Mouse (Mus musculus): ENCODE measurements around the gene Pde9a. TPM values are rescaled to one million over a fixed set of nuclear protein-coding genes. Genes with fewer than 3 reads are reported as not detected.
A peak's percentile ranks its signal among the peaks of the same experiment; 100 is the strongest.

Gene Pde9a
- polyA plus RNA-seq, 1 experiment from 2014 or later: 21.9 TPM

DNA sequence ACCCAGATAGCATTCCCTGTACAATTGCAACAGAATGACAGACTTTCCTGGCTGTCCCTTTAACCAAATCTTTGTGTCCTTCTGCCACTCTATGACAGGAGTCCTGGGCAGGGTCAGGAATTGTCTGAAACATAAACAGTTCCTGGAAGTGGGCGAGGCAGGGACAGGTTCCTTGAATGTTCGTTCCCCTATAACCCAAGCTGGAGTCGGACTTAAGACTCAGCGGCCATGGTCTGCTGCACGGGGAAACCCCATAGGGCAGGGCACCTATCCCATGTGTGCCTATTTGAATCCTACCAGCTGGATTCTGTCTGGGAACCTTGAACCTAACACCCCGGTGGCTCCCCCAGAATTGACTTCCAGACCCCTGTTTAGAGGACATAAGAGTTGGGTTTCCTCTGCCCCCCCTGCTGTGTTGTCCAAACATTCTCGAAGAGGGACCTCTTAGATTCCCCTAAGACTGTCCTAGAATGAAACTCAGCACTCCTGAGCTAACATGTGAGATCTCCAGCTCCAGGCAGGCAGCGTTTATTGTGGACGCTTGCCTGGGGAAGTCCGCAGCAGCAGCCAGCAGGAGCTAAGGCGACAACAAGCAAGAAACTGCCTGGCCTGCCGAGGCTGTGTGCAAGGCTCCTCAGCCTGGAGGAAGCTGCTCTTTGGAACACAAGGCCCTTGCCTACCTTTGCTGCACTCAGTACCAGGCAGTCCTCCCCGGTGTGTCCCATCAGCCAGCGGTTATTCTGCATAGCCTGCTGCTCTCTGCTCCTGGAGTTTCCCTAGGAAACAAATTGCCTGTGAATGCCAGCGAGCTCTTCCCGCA lies 48.2 kb downstream of the Pde9a start:
- peaks cover 6% of the 10 kb centered on the region; the same call in 1 of the 2 replicates for H3K9me3 ChIP-seq
- no peaks in the 10 kb centered on the region for H3K27me3 ChIP-seq
- peaks cover 14% of the 10 kb centered on the region for H3K36me3 ChIP-seq
- no peak for ATAC-seq (ENCODE audit: insufficient number of reproducible peaks, insufficient read depth, low FRiP score, low TSS enrichment, low read depth)
- peaks cover 22% of the 10 kb centered on the region for H3K4me1 ChIP-seq
- 16% methylated on average over 16 of the region's 16 CpGs for WGBS
- no peak overlapping the region for H3K9ac ChIP-seq
- H3K4me2 ChIP-seq: peak overlapping the region; percentile 28
- H3K27ac ChIP-seq: peak overlapping the region; percentile 4; the same call in 1 of the 2 replicates
- H3K4me3 ChIP-seq: no peak overlapping the region

DNA sequence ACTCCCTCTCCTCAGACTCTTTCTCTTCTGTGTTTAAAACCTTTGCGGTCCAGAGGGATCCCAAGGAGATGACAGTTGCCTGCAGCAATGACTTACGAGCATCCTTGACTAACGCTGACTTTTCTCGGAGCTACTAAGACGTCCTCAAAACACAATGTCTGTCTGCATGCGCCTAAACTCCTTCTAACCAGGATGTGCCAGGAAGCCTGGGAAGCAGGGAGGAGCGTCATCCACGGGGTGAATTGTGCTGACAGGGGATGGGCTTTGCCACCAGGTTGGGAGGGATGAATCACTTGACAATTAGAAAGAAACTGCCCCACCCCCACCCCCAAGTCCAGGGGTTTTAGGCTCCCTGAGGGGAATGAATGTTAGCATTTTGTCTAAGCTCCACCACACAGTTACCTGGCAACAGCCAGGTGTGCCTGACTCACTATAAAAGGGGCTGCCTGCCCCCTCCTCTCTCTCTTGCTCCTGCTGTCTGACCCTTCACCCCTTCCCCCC lies 48.9 kb downstream of the Pde9a start:
- Histone ChIP-seq H3K4me1 (peaks cover 22% of the 10 kb centered on the region), H3K9ac (no peak overlapping the region), H3K4me3 (no peak overlapping the region), H3K27ac (0 out of 2 replicates have a peak overlapping the region, but pooled peaks have one; percentile 4), H3K9me3 (no peaks in the 10 kb centered on the region), H3K36me3 (peaks cover 7% of the 10 kb centered on the region), H3K27me3 (no peaks in the 10 kb centered on the region), H3K4me2 (peak overlapping the region; percentile 28)
- WGBS: 6% methylated on average over 8 of the region's 8 CpGs
- ATAC-seq (ENCODE audit: insufficient number of reproducible peaks, insufficient read depth, low FRiP score, low TSS enrichment, low read depth): no peak

DNA sequence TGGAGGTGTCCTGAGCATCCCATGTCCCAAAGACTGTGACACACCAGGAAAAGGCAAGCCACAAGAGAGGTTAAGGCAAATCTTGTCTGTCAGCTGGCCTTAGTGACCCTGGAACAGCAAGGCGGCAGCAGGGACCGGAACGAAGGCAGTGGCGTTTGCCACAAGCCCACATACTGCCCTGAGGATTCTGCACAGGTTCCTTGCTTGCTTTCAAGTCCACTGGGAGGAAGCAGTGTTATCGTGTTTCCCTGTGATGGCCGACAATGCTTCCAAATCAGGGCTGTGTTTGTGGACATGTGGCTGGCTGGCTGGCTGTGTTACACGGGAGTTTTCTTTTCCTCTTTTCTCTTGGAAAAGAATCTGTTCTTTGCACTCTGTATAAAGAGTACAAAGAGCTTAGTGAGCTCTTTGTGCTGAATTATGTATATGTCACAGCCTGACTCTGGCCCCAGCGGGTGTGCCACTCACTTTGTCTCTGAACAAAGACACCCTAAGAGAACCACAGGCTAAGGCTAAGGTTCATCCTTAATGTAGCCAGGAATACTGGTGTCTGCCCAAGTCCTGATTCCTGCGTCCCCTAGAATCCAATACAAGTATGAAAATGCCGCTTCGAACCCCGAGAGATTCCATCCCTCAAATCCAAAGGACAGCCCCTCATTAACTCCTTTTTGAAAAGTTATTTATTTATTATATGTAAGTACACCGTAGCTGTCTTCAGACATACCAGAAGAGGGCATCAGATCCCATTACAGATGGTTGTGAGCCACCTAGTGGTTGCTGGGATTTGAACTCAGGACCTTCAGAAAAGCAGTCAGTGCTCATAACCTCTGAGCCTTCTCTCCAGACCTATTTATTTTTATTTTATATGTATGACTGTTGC lies 50.2 kb downstream of the Pde9a start:
- 45% methylated on average over 13 of the region's 13 CpGs for WGBS
- Histone ChIP-seq H3K36me3 (no peaks in the 10 kb centered on the region; the same call in 1 of the 2 replicates), H3K27ac (no peak overlapping the region), H3K4me2 (no peak overlapping the region), H3K4me1 (peaks cover 22% of the 10 kb centered on the region), H3K9me3 (no peaks in the 10 kb centered on the region), H3K4me3 (no peak overlapping the region), H3K27me3 (no peaks in the 10 kb centered on the region), H3K9ac (no peak overlapping the region)
- no peak for ATAC-seq (ENCODE audit: insufficient number of reproducible peaks, insufficient read depth, low FRiP score, low TSS enrichment, low read depth)

DNA sequence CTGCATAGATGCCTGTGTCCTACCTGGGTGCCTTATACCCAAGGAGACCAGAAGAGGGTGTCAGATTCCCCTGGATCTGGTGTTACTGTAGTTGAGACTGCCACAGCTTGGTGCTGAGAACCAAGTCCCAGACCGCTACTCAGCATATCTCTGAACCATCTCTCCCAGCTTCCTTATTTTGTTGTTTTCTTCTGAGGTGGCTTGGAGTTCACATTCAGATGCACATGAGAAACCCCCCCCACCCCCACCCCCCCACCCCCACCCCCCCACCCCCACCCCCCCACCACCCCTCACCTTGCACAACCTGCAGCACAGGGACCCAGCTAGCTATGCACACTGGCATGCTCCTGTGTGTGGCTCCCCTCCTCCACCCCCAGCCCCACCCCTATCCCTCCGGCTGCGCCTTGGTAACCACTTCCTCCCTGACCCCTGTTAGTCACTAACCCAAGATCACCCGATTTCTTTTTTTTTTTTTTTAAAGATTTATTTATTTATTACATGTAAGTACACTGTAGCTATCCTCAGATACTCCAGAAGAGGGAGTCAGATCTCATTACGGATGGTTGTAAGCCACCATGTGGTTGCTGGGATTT lies 50.9 kb downstream of the Pde9a start:
- H3K4me1 ChIP-seq: peaks cover 22% of the 10 kb centered on the region
- H3K27me3 ChIP-seq: no peaks in the 10 kb centered on the region
- no peak overlapping the region for H3K4me2 ChIP-seq
- ATAC-seq (ENCODE audit: insufficient number of reproducible peaks, insufficient read depth, low FRiP score, low TSS enrichment, low read depth): no peak
- no peaks in the 10 kb centered on the region for H3K9me3 ChIP-seq
- H3K36me3 ChIP-seq: no peaks in the 10 kb centered on the region; the same call in 1 of the 2 replicates
- H3K27ac ChIP-seq: no peak overlapping the region
- H3K9ac ChIP-seq: no peak overlapping the region
- WGBS: 87% methylated on average over 5 of the region's 5 CpGs
- H3K4me3 ChIP-seq: no peak overlapping the region

DNA sequence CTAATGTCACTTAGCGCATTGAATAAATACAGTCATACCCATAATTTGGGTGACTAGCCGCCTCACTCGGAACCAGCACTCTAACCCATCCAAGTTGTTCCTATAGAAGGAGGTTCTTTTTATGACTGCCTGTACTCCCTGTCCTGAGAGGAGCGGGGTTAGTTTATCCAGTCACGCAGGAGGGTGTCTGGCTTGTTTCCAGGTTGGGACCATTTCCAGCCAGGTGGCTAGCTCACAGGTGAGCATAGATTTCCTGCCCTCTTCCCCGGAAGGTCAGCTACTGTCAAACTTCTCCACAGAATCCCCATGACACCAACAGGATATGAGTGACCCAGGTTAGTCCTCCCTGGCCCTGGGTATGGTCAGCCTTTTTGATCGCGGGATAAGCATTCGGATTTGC lies 51.5 kb downstream of the Pde9a start:
- H3K27me3 ChIP-seq: no peaks in the 10 kb centered on the region
- no peak for ATAC-seq (ENCODE audit: insufficient number of reproducible peaks, insufficient read depth, low FRiP score, low TSS enrichment, low read depth)
- H3K4me2 ChIP-seq: no peak overlapping the region
- H3K36me3 ChIP-seq: no peaks in the 10 kb centered on the region; the same call in 1 of the 2 replicates
- no peaks in the 10 kb centered on the region for H3K9me3 ChIP-seq
- no peak overlapping the region for H3K9ac ChIP-seq
- WGBS: 90% methylated on average over 9 of the region's 9 CpGs
- no peak overlapping the region for H3K27ac ChIP-seq
- no peak overlapping the region for H3K4me3 ChIP-seq
- H3K4me1 ChIP-seq: peaks cover 20% of the 10 kb centered on the region

DNA sequence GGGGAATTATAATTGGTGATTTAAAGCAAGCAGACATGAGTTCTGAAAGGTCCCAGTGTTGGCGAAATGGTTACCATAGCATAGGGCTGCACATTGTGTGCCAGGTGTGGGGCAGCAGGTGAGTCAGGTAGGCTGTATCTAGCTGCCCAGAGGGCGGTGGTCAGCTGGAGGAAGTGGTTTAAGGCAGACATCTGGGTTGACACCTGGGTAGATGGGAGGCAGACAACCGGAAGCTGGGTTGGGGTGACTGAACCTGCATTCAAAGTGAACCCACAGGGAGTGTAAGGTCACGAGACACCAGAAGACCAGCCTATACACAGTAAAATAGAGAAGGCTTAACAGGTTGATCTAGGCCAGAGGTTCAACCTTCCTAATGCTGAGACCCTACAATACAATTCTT lies 54.0 kb downstream of the Pde9a start:
- H3K36me3 ChIP-seq: no peaks in the 10 kb centered on the region; the same call in 1 of the 2 replicates
- no peak for ATAC-seq (ENCODE audit: insufficient number of reproducible peaks, insufficient read depth, low FRiP score, low TSS enrichment, low read depth)
- no peak overlapping the region for H3K4me2 ChIP-seq
- H3K9ac ChIP-seq: no peak overlapping the region
- H3K4me1 ChIP-seq: peaks cover 5% of the 10 kb centered on the region
- H3K4me3 ChIP-seq: no peak overlapping the region
- WGBS: 77% methylated on average over 4 of the region's 4 CpGs
- H3K27ac ChIP-seq: no peak overlapping the region
- H3K27me3 ChIP-seq: no peaks in the 10 kb centered on the region
- no peaks in the 10 kb centered on the region for H3K9me3 ChIP-seq

DNA sequence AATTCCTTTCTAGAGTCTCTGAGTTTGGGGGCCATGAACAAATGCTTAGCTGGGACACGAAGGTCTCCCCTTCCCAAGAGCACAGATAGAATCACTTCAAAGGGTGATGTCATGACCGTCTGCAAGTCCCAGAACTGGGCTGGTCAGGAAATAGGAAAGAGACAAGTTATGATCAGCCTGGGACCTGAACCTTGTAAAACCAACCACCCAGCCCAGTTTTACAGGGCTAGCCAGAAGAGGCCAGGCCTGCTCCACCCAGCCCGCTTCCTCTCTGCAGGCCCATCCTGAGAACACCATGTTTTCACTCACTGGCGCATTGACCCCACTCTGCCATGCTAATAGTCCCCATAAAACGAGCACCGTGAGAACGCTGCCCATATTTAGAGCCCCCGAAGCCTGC lies 56.5 kb downstream of the Pde9a start:
- H3K4me1 ChIP-seq: peaks cover 12% of the 10 kb centered on the region
- 90% methylated on average over 8 of the region's 8 CpGs for WGBS
- peaks cover 10% of the 10 kb centered on the region; the same call in 1 of the 2 replicates for H3K36me3 ChIP-seq
- no peak overlapping the region for H3K4me3 ChIP-seq
- no peak for ATAC-seq (ENCODE audit: insufficient number of reproducible peaks, insufficient read depth, low FRiP score, low TSS enrichment, low read depth)
- H3K9me3 ChIP-seq: no peaks in the 10 kb centered on the region
- no peak overlapping the region for H3K27ac ChIP-seq
- H3K27me3 ChIP-seq: no peaks in the 10 kb centered on the region
- H3K4me2 ChIP-seq: no peak overlapping the region
- no peak overlapping the region for H3K9ac ChIP-seq

DNA sequence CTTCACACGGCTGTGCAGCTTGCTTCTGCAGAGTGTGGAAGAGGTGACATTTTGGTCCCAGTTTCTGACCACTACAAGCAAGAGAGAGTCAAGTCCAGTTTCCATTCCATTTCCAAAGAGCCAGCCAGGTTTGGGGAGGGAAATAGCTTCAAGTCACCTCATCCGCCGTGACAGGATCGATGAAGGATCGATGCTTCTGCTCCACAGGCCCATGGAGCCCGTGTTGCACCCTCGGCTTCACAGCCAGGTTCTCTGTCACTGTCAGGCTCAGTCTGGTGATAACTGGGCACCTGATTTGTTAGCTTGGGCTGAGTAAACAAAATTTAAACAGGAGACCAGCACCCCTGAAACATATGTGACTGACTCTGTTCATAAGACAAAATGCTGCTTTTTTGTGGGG lies 58.2 kb downstream of the Pde9a start:
- Histone ChIP-seq H3K27ac (no peak overlapping the region), H3K9ac (no peak overlapping the region), H3K27me3 (no peaks in the 10 kb centered on the region), H3K36me3 (peaks cover 11% of the 10 kb centered on the region; the same call in 1 of the 2 replicates), H3K4me1 (peaks cover 12% of the 10 kb centered on the region), H3K9me3 (no peaks in the 10 kb centered on the region), H3K4me3 (no peak overlapping the region), H3K4me2 (no peak overlapping the region)
- 78% methylated on average over 7 of the region's 7 CpGs for WGBS
- ATAC-seq (ENCODE audit: insufficient number of reproducible peaks, insufficient read depth, low FRiP score, low TSS enrichment, low read depth): no peak

DNA sequence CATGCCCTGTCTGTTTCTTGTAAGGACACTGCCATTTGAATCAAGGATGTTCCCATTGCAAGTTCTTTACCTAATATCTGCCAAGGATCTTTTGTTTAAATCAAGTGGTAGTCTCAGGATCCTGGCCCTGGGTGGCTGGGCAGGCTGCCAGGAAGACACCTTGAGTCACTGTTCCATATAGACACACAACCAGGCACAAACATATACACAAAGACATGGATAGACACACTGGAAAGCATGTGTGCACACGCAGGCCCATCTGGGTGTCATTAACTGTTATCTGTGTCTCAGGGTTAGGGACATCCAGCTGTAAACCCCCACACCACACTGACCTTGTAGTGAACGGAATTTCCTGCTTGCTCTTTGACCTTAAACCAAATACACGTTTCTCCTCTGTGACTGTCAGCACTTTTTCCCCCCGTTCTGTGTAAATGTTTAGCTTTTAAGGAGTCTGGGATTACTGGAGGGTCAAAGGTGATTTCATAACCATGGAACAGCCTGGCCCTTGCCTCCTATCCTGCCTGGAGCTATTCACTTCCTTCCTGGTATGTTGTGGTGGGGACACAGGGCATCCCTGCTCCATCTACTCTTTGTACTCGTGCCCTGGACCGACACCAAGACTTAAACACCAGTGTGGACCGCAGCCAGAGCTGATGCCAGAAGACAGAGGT lies 59.2 kb downstream of the Pde9a start:
- H3K9me3 ChIP-seq: no peaks in the 10 kb centered on the region
- H3K4me2 ChIP-seq: no peak overlapping the region
- H3K9ac ChIP-seq: no peak overlapping the region
- H3K27me3 ChIP-seq: no peaks in the 10 kb centered on the region
- peak overlapping the region; percentile 17; the same call in 1 of the 2 replicates for H3K27ac ChIP-seq
- no peak for ATAC-seq (ENCODE audit: insufficient number of reproducible peaks, insufficient read depth, low FRiP score, low TSS enrichment, low read depth)
- H3K36me3 ChIP-seq: peaks cover 11% of the 10 kb centered on the region; the same call in 1 of the 2 replicates
- 15% methylated on average over 7 of the region's 7 CpGs for WGBS
- no peak overlapping the region for H3K4me3 ChIP-seq
- peaks cover 13% of the 10 kb centered on the region for H3K4me1 ChIP-seq

DNA sequence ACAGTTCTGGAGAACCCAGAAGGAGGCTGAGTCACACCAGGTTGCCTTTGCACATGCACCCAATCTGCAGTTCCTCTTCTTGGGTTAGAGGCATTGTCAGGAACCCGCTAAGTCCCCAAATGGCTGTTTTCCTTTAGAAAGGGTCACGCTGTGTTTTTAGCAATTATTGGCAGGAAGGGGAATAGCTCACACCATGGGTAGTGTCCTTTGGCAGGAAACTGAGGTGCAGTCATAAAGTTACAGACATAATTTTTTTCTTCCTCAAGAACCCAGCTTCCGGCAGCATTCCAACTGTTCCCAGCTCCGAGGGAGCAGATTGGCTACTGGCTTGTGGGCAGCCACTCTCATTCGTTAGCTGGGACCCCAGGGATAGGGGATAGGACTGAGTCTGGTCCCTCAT lies 61.8 kb downstream of the Pde9a start:
- 77% methylated on average over 5 of the region's 5 CpGs for WGBS
- ATAC-seq (ENCODE audit: insufficient number of reproducible peaks, insufficient read depth, low FRiP score, low TSS enrichment, low read depth): no peak
- H3K27me3 ChIP-seq: no peaks in the 10 kb centered on the region
- H3K4me1 ChIP-seq: peaks cover 27% of the 10 kb centered on the region
- no peak overlapping the region for H3K27ac ChIP-seq
- no peak overlapping the region for H3K4me3 ChIP-seq
- H3K9ac ChIP-seq: no peak overlapping the region
- H3K36me3 ChIP-seq: peaks cover 11% of the 10 kb centered on the region; the same call in 1 of the 2 replicates
- H3K4me2 ChIP-seq: no peak overlapping the region
- no peaks in the 10 kb centered on the region for H3K9me3 ChIP-seq

DNA sequence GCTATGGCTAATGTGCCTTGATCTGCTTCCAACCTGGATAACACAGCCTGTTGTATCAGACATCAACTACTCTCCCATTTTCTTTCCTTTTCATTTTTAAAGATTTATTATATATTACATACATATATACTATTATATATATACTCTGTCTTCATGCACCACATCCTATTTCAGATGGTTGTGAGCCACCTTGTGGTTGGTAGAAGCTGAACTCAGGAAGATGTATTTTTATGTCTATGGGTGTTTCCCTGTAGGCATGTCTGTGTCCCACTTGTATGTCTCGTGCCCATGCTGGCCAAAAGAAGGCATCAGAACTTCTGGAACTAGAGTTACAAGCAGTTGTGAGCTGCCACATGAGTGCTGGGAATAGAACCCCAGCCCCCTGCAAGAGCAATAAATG lies 62.5 kb downstream of the Pde9a start:
- ATAC-seq (ENCODE audit: insufficient number of reproducible peaks, insufficient read depth, low FRiP score, low TSS enrichment, low read depth): no peak
- Histone ChIP-seq H3K27ac (no peak overlapping the region), H3K9ac (no peak overlapping the region), H3K9me3 (no peaks in the 10 kb centered on the region), H3K4me2 (no peak overlapping the region), H3K4me1 (peaks cover 27% of the 10 kb centered on the region), H3K4me3 (no peak overlapping the region), H3K27me3 (no peaks in the 10 kb centered on the region), H3K36me3 (peaks cover 11% of the 10 kb centered on the region; the same call in 1 of the 2 replicates)
- 72% methylated on average over 1 of the region's 1 CpGs for WGBS

Data from embryonic facial prominence, embryonic 13.5 days (tissue).